Mouse (Mus musculus) bone marrow macrophage, adult 2 months (primary cell): Measurements from ENCODE around the gene Nutm2. TPM values are rescaled to one million over a fixed set of nuclear protein-coding genes. Genes with fewer than 3 reads are reported as not detected.
"Not testable (repeated sequence)": the region's sequence is repeated elsewhere in the genome, so short reads cannot be mapped to it uniquely, and the experiment has no call there.

Source experiments
- H3K27ac ChIP-seq: 2 replicates; pipeline ENCODE4 v1.5.1; 2012; ENCODE audit warnings: low read depth, low read length; ENCODE audit not compliant: insufficient read depth
- H3K4me1 ChIP-seq: 2 replicates; pipeline ENCODE4 v1.6.1; 2012; ENCODE audit warnings: low read length; ENCODE audit not compliant: control insufficient read depth, insufficient read depth
- H3K4me3 ChIP-seq: 2 replicates; pipeline ENCODE4 v1.5.1; 2012; ENCODE audit warnings: mild to moderate bottlenecking, low read length, moderate library complexity; ENCODE audit not compliant: insufficient read depth
- CTCF ChIP-seq: IDR thresholded peaks from 2 replicates; pipeline ENCODE4 v1.5.1; 2012; ENCODE audit warnings: low read depth, mild to moderate bottlenecking, low read length, moderate library complexity
- polyA plus RNA-seq: library from polyadenylated mRNA; stranded (reverse); fragments of >200 nt; gene quantifications from 2 replicates; pipeline ENCODE4 v1.2.4, GENCODE M21; 2012; ENCODE audit not compliant: missing spikeins, insufficient read depth, insufficient read length

The Nutm2 gene
- polyA plus RNA-seq, 1 experiment = not detected

- no peak for TF ChIP-seq CTCF
- Histone ChIP-seq H3K4me1 (no peaks in the 10 kb centered on the region), H3K4me3 (no peak overlapping the region), H3K27ac (no peak overlapping the region)
Observed at GRCm38 (mm10) chr13:50464621-50465562, 2.2 kb upstream of the Nutm2 start.

- not testable (repeated sequence) for H3K4me3 ChIP-seq, H3K4me1 ChIP-seq
Observed at GRCm38 (mm10) chr13:50488510-50488909, 21.4 kb downstream of the Nutm2 start.

GRCm38 (mm10) chr13:50510470-50511343 is 43.6 kb downstream of the Nutm2 start:
- H3K27ac ChIP-seq, H3K4me3 ChIP-seq, H3K4me1 ChIP-seq: not testable (repeated sequence)

More at GRCm38 (mm10) chr13:50488510-50488909, 21.4 kb downstream of the Nutm2 start:
- not testable (repeated sequence) for H3K27ac ChIP-seq

Other genes starting within 250 kb of the Nutm2 start
- gene Gm906, start 217.0 kb upstream of the Nutm2 start, polyA plus RNA-seq = not detected in 2 replicates
- gene Fbxw17, start 49.4 kb upstream of the Nutm2 start, polyA plus RNA-seq = 69.3 and 80.4 TPM in 2 replicates
- gene Gm47429, start 23.4 kb upstream of the Nutm2 start, polyA plus RNA-seq = not detected in 2 replicates
- not detected in 2 replicates for gene Gm904, start 175.9 kb downstream of the Nutm2 start, polyA plus RNA-seq
- gene Gm8765, start 231.0 kb downstream of the Nutm2 start, polyA plus RNA-seq = not detected in 2 replicates